Mouse (Mus musculus): ENCODE data around the gene Bckdha. TPM values are rescaled to one million over a fixed set of nuclear protein-coding genes. Genes with fewer than 3 reads are reported as not detected.
A peak's percentile ranks its signal among the peaks of the same experiment; 100 is the strongest.

The Bckdha gene
- polyA plus RNA-seq, 1 experiment = 56.1 TPM

DNA sequence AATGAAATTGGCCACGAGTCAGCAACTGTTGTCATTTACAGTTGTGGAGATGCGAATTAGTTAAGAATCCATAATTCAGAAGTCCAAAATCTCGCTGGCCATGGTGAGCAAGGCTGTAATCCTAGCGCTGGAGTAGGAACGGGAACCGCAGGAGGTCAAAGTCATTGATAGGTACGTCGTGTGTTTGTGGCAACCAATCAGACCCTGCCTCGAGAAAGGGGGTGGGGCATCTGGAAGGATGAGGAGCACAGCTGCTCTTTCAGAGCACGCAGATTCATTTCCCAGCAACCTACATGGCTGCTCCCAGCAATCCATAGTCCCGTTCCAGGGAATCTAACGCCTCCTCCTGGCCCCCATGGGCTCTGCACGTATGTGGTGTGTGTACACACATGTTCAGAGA lies 41.1 kb upstream of the Bckdha start:
- Histone ChIP-seq H3K27ac (ENCODE audit: insufficient read depth, low read depth, low read length) (no peak overlapping the region), H3K4me1 (ENCODE audit: control insufficient read depth, insufficient read depth, low read length) (peaks cover 14% of the 10 kb centered on the region), H3K4me3 (ENCODE audit: insufficient read depth, low read length) (no peak overlapping the region)
- no peak for TF ChIP-seq CTCF (IDR thresholded peaks at IDR 0.05; ENCODE audit: low read depth, low read length)

DNA sequence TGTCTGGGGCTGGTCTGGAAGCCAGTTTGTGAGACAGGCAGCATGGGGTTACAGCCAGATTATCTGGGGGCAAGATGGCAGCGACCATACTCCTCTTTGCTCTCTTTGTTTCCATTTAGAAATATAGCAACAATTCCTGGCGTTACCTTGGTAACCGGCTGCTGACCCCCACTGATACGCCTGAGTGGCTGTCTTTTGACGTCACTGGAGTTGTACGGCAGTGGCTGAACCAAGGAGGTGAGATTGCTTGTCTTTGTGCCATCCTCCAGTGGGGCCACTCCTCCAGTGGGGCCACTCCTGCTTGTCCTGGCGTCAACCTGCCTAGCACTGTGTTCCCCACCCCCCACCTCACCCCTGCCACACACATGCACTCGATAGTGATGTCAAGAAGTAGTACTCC lies 35.3 kb upstream of the Bckdha start:
- Histone ChIP-seq H3K27ac (ENCODE audit: insufficient read depth, low read depth, low read length) (no peak overlapping the region), H3K4me3 (ENCODE audit: insufficient read depth, low read length) (no peak overlapping the region), H3K4me1 (ENCODE audit: control insufficient read depth, insufficient read depth, low read length) (peaks cover 4% of the 10 kb centered on the region)
- TF ChIP-seq CTCF (IDR thresholded peaks at IDR 0.05; ENCODE audit: low read depth, low read length) (no peak), POLR2A (IDR thresholded peaks at IDR 0.05; ENCODE audit: borderline replicate concordance, low read depth, low read length) (no peak)

DNA sequence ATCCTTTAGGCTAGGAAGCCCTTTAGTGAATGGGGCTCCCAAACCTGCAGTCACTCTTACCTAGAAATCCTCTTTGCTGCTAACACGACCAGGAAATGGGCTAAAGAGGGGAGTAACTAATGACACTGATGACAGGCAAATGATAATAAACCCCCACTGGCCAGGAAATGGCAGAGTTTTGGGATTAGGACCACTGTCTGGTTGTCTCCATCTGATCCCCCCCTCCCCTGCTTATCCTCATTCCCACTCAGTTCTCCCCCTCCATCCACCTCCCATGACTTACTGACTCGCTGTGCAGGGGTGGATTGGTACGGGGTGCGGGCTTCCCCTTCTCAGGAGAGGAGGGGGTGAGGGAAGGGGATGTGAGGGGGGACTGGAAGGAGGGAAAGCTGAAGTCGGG lies 31.3 kb upstream of the Bckdha start:
- TF ChIP-seq POLR2A (IDR thresholded peaks at IDR 0.05; ENCODE audit: borderline replicate concordance, low read depth, low read length) = no peak
- no peak for TF ChIP-seq CTCF (IDR thresholded peaks at IDR 0.05; ENCODE audit: low read depth, low read length)
- Histone ChIP-seq H3K4me1 (ENCODE audit: control insufficient read depth, insufficient read depth, low read length) (peaks cover 12% of the 10 kb centered on the region), H3K4me3 (ENCODE audit: insufficient read depth, low read length) (peak overlapping the region; percentile 86), H3K27ac (ENCODE audit: insufficient read depth, low read depth, low read length) (peak overlapping the region; percentile 71)

DNA sequence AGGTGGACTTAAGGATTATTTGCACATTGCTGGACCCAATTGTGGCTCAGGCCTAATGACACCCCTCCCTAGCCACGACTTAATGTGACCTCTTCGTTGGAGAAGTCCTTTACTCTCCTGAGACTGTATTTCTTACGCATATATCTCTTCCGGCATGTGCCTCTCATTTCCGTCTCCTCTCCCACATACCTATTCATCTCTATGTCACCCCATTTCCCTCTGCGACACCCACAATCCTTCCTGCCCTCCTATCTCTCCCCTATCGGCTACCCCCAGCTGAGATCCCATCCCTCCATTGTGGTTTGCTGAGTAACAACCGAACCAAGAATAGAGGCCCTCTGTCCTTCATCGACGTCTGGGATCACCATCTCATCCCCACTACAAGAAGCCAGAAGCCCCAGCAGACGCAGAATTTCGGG lies 30.8 kb upstream of the Bckdha start:
- Histone ChIP-seq H3K4me1 (ENCODE audit: control insufficient read depth, insufficient read depth, low read length) (peaks cover 17% of the 10 kb centered on the region), H3K27ac (ENCODE audit: insufficient read depth, low read depth, low read length) (peak overlapping the region; percentile 71), H3K4me3 (ENCODE audit: insufficient read depth, low read length) (peak overlapping the region; percentile 86)
- no peak for TF ChIP-seq CTCF (IDR thresholded peaks at IDR 0.05; ENCODE audit: low read depth, low read length)
- no peak for TF ChIP-seq POLR2A (IDR thresholded peaks at IDR 0.05; ENCODE audit: borderline replicate concordance, low read depth, low read length)

DNA sequence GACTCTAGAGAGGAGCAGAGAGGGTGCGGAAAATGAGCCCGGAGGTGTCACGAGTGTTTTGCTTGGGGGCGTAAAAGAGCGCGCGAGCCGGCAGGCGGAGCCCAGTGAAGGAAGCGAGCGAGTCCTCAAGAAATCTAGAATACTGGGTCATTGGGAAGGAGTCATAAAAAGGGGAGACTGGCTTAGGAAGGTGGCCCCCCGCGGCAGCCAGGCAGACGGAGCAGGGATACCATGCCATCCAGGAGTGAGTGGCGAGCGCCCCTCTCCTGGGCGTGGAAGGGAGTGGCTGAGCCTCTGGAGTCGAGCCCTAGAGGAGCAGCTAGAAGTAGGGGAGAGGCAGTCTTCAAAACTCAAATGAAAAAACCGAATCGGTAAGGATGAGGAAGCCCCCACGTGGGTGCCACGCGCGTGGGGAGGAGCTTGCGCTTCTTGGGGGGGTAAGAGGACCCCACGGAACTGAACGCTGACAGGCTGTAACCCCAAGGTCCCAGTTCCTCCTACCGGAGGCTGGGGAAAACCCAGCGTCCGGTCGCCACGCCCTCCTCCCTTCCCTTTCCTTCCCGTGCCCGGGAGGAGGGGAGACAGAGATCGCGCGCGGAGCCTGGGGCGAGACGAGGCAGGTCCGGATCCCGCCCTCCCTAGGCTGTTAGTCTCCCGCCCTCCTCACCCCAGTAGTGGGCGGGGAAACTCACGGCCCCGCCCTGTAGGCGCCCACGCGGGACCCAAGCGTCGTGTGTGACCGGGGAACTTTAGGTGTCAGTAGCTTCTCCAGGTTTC lies 30.2 kb upstream of the Bckdha start:
- H3K4me1 ChIP-seq (ENCODE audit: control insufficient read depth, insufficient read depth, low read length) = peaks cover 23% of the 10 kb centered on the region
- H3K4me3 ChIP-seq (ENCODE audit: insufficient read depth, low read length) = peak overlapping the region; percentile 86
- TF ChIP-seq CTCF (IDR thresholded peaks at IDR 0.05; ENCODE audit: low read depth, low read length) = no peak
- no peak for TF ChIP-seq POLR2A (IDR thresholded peaks at IDR 0.05; ENCODE audit: borderline replicate concordance, low read depth, low read length)
- H3K27ac ChIP-seq (ENCODE audit: insufficient read depth, low read depth, low read length) = peak overlapping the region; percentile 83

DNA sequence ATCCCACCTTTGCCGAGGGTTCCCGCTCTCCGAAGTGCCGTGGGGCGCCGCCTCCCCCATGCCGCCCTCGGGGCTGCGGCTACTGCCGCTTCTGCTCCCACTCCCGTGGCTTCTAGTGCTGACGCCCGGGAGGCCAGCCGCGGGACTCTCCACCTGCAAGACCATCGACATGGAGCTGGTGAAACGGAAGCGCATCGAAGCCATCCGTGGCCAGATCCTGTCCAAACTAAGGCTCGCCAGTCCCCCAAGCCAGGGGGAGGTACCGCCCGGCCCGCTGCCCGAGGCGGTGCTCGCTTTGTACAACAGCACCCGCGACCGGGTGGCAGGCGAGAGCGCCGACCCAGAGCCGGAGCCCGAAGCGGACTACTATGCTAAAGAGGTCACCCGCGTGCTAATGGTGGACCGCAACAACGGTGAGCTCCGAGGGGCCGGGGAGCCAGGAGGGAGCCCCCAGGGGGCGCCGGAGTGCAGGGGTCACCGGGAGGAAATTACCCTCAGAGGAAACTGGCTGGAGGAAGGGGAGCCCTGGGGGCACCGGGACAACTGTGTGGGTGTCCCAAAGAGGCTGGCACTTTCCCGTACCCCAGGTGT lies 29.1 kb upstream of the Bckdha start:
- TF ChIP-seq CTCF (IDR thresholded peaks at IDR 0.05; ENCODE audit: low read depth, low read length) = 0 out of 2 replicates have a peak, but pooled peaks have one; percentile 33
- no peak for TF ChIP-seq POLR2A (IDR thresholded peaks at IDR 0.05; ENCODE audit: borderline replicate concordance, low read depth, low read length)
- Histone ChIP-seq H3K4me1 (ENCODE audit: control insufficient read depth, insufficient read depth, low read length) (peaks cover 31% of the 10 kb centered on the region), H3K4me3 (ENCODE audit: insufficient read depth, low read length) (peak overlapping the region; percentile 86), H3K27ac (ENCODE audit: insufficient read depth, low read depth, low read length) (peak overlapping the region; percentile 83)

DNA sequence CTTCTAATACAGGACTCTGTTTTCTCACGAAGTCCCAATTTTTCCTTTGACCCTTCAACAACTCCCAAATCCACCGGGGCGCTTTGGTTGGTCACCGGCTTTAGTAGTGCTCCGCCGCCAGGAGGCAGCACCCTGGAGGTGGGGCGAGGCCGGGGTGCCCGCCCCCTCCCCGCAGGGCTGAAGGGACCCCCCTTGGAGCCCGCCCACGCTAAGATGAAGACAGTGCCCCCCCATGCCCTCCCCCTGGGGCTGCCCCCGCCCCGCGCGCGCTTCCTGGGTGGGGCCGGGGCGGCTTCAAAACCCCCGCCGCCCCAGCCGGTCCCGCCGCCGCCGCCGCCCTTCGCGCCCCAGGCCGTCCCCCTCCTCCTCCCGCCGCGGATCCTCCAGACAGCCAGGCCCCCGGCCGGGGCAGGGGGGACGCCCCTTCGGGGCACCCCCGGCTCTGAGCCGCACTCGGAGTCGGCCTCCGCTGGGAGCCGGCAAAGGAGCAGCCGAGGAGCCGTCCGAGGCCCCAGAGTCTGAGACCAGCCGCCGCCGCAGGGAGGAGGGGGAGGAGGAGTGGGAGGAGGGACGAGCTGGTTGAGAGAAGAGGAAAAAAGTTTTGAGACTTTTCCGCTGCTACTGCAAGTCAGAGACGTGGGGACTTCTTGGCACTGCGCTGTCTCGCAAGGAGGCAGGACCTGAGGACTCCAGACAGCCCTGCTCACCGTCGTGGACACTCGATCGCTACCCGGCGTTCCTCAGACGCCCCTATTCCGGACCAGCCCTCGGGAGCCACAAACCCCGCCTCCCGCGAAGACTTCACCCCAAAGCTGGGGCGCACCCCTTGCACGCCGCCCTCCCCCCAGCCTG lies 28.1 kb upstream of the Bckdha start, which contains the start of gene Tgfb1:
Tgfb1 (plus strand) TSS at position 323 of the 852 bp plus-strand sequence.
- TF ChIP-seq CTCF (IDR thresholded peaks at IDR 0.05; ENCODE audit: low read depth, low read length) (peak; percentile 56), POLR2A (IDR thresholded peaks at IDR 0.05; ENCODE audit: borderline replicate concordance, low read depth, low read length) (no peak)
- Histone ChIP-seq H3K4me3 (ENCODE audit: insufficient read depth, low read length) (peak within 1 kb of the TSS; percentile 86), H3K4me1 (ENCODE audit: control insufficient read depth, insufficient read depth, low read length) (peaks cover 41% of the 10 kb centered on the region), H3K27ac (ENCODE audit: insufficient read depth, low read depth, low read length) (peak within 1 kb of the TSS; percentile 83)

DNA sequence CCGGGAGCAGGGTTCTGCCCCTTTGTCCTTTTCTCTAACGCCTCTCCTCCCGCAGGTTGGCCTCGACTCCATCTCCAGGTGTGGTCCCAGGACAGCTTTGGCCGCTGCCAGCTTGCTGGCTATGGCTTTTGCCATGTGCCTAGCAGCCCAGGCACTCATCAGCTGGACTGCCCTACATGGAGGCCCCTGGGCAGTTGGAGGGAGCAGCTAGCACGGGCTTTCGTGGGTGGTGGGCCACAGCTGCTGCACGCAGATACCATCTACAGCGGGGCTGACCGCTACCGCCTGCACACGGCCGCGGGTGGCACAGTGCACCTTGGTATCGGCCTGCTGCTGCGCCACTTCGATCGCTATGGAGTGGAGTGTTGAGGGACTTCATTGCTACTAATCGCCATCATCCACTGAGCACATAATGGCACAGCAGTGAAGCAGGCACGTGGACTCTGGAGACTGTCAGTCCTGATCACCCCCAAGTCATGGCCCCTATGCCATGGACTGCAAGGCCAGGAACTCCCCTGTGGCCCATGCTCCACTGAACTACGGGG lies 27.2 kb upstream of the Bckdha start:
- Histone ChIP-seq H3K27ac (ENCODE audit: insufficient read depth, low read depth, low read length) (no peak overlapping the region), H3K4me1 (ENCODE audit: control insufficient read depth, insufficient read depth, low read length) (peaks cover 47% of the 10 kb centered on the region), H3K4me3 (ENCODE audit: insufficient read depth, low read length) (peak overlapping the region; percentile 22; the same call in 1 of the 2 replicates)
- TF ChIP-seq CTCF (IDR thresholded peaks at IDR 0.05; ENCODE audit: low read depth, low read length) (no peak), POLR2A (IDR thresholded peaks at IDR 0.05; ENCODE audit: borderline replicate concordance, low read depth, low read length) (no peak)

DNA sequence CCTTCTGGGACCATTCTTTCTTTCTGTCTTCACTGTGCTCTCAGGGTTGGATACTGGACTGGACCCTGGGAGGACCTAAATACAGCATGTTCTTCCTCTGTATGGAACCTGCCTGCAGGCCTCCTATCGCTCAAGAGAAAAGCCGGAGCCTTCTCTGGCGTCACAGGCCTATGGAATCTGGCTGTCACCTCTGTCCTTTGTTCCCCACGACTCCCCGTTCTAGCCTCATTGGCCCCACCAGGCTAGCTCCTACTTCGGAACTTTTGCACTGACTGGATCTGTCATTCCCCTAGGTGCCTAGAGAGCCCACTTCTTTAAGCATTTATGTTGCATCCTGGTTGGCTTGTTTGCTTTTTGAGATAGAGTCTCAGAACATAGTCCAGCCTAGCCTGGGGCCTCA lies 25.9 kb upstream of the Bckdha start:
- TF ChIP-seq POLR2A (IDR thresholded peaks at IDR 0.05; ENCODE audit: borderline replicate concordance, low read depth, low read length) (no peak), CTCF (IDR thresholded peaks at IDR 0.05; ENCODE audit: low read depth, low read length) (no peak)
- Histone ChIP-seq H3K27ac (ENCODE audit: insufficient read depth, low read depth, low read length) (peak overlapping the region; percentile 93), H3K4me1 (ENCODE audit: control insufficient read depth, insufficient read depth, low read length) (peaks cover 45% of the 10 kb centered on the region), H3K4me3 (ENCODE audit: insufficient read depth, low read length) (no peak overlapping the region)
